Mouse (Mus musculus): ENCODE results near the gene Cyp2d9.
"Not testable (repeated sequence)": the region's sequence is repeated elsewhere in the genome, so short reads cannot be mapped to it uniquely, and the experiment has no call there.

Gene Cyp2d9

GRCm38 (mm10) chr15:82433137-82433536 lies at the start of gene Cyp2d9:
Cyp2d9 (plus strand) TSS chr15:82433437.
- in situ Hi-C loops (cut with MboI, MseI), result no loop called here

GRCm38 (mm10) chr15:82385729-82386128 lies 47.5 kb upstream of the Cyp2d9 start:
- in situ Hi-C loops (cut with MboI, MseI), result no loop called here

GRCm38 (mm10) chr15:82389916-82390315 lies 43.3 kb upstream of the Cyp2d9 start:
- in situ Hi-C loops (cut with MboI, MseI), result loop anchor here (5.0 kb wide), 2 partner anchors 62 to 123 kb away; no protein-coding TSS in a partner anchor

GRCm38 (mm10) chr15:82393922-82394321 lies 39.3 kb upstream of the Cyp2d9 start, which contains the start of gene Cyp2d11:
Cyp2d11 (minus strand) TSS chr15:82394022.
- in situ Hi-C loops (cut with MboI, MseI), result loop anchor here (5.0 kb wide), 2 partner anchors 58 to 127 kb away; no protein-coding TSS in a partner anchor

GRCm38 (mm10) chr15:82395955-82396354 lies 37.3 kb upstream of the Cyp2d9 start:
- in situ Hi-C loops (cut with MboI, MseI), result not testable (repeated sequence)

- in situ Hi-C loops (cut with MboI, MseI), result loop anchor here (10.0 kb wide), 1 partner anchor 933 kb away; no protein-coding TSS in a partner anchor
These were observed 31.7 kb upstream of the Cyp2d9 start for GRCm38 (mm10) chr15:82401516-82401915.

- in situ Hi-C loops (cut with MboI, MseI), result loop anchor here (10.0 kb wide), 1 partner anchor 933 kb away; no protein-coding TSS in a partner anchor
These were observed 31.1 kb upstream of the Cyp2d9 start for GRCm38 (mm10) chr15:82402106-82402505.

- in situ Hi-C loops (cut with MboI, MseI), result loop anchor here (10.0 kb wide), 1 partner anchor 932 kb away; no protein-coding TSS in a partner anchor
These were observed 30.5 kb upstream of the Cyp2d9 start for GRCm38 (mm10) chr15:82402741-82403140.

- in situ Hi-C loops (cut with MboI, MseI), result loop anchor here (10.0 kb wide), 1 partner anchor 931 kb away; no protein-coding TSS in a partner anchor
These were observed 29.6 kb upstream of the Cyp2d9 start for GRCm38 (mm10) chr15:82403606-82404005.

- in situ Hi-C loops (cut with MboI, MseI), result loop anchor here (10.0 kb wide), 1 partner anchor 931 kb away; no protein-coding TSS in a partner anchor
These were observed 29.1 kb upstream of the Cyp2d9 start for GRCm38 (mm10) chr15:82404163-82404562.

- in situ Hi-C loops (cut with MboI, MseI), result loop anchor here (10.0 kb wide), 1 partner anchor 928 kb away; no protein-coding TSS in a partner anchor
These were observed 26.3 kb upstream of the Cyp2d9 start, which contains the start of gene Cyp2d10 for GRCm38 (mm10) chr15:82406981-82407380. Cyp2d10 (minus strand) TSS chr15:82407195.

- in situ Hi-C loops (cut with MboI, MseI), result loop anchor here (10.0 kb wide), 1 partner anchor 927 kb away; no protein-coding TSS in a partner anchor
These were observed 25.7 kb upstream of the Cyp2d9 start for GRCm38 (mm10) chr15:82407536-82407935.

- in situ Hi-C loops (cut with MboI, MseI), result no loop called here
These were observed 16.1 kb upstream of the Cyp2d9 start for GRCm38 (mm10) chr15:82416797-82417789.

GRCm38 (mm10) chr15:82418616-82419015 lies 14.6 kb upstream of the Cyp2d9 start:
- in situ Hi-C loops (cut with MboI, MseI), result no loop called here

GRCm38 (mm10) chr15:82422935-82423334 lies 10.3 kb upstream of the Cyp2d9 start:
- in situ Hi-C loops (cut with MboI, MseI), result no loop called here

GRCm38 (mm10) chr15:82423471-82423870 lies 9.8 kb upstream of the Cyp2d9 start:
- in situ Hi-C loops (cut with MboI, MseI), result no loop called here

- in situ Hi-C loops (cut with MboI, MseI), result no loop called here
These were observed 384 bp downstream of the Cyp2d9 start for GRCm38 (mm10) chr15:82433621-82434020.

GRCm38 (mm10) chr15:82434541-82434940 lies 1.3 kb downstream of the Cyp2d9 start:
- in situ Hi-C loops (cut with MboI, MseI), result no loop called here

- in situ Hi-C loops (cut with MboI, MseI), result no loop called here
These were observed 1.8 kb downstream of the Cyp2d9 start for GRCm38 (mm10) chr15:82435011-82435410.

GRCm38 (mm10) chr15:82435606-82436005 lies 2.4 kb downstream of the Cyp2d9 start:
- in situ Hi-C loops (cut with MboI, MseI), result no loop called here

- in situ Hi-C loops (cut with MboI, MseI), result no loop called here
These were observed 4.9 kb downstream of the Cyp2d9 start for GRCm38 (mm10) chr15:82437975-82438617.

- in situ Hi-C loops (cut with MboI, MseI), result loop anchor here (10.0 kb wide), 1 partner anchor 349 kb away; no protein-coding TSS in a partner anchor
These were observed 10.4 kb downstream of the Cyp2d9 start for GRCm38 (mm10) chr15:82443658-82444057.
